Mouse (Mus musculus): ENCODE measurements around the gene Jak2. TPM values are rescaled to one million over a fixed set of nuclear protein-coding genes. Genes with fewer than 3 reads are reported as not detected.
A peak's percentile ranks its signal among the peaks of the same experiment; 100 is the strongest.

Gene Jak2
- polyA plus RNA-seq, 1 experiment from 2014 or later: 11.4 TPM

DNA sequence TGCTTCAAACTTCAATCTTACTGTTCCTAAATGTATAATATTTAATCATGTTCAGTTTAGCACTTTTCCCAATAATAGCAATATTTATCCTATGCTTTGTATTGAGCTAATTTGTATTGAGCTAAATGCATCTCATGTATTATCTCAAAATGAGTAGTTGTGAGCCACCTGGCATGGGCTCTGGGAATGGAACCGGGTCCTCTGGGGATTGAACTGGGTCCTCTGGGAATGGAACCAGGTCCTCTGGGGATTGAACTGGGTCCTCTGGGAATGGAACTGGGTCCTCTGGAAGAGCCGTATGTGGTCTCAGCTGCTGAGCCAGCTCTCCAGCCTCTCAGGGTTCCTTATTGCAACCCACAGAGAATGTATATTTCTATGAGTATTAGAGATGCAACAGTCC lies 50.5 kb downstream of the Jak2 start:
- no peak for ATAC-seq (ENCODE audit: insufficient read depth)
- WGBS (ENCODE audit: insufficient replicate concordance): 92% methylated on average over 2 of the region's 2 CpGs
- Histone ChIP-seq H3K27me3 (no peaks in the 10 kb centered on the region), H3K4me3 (replicated peaks) (no peak overlapping the region), H3K4me1 (replicated peaks) (no peaks in the 10 kb centered on the region), H3K9me3 (replicated peaks) (no peaks in the 10 kb centered on the region), H3K9ac (no peak overlapping the region), H3K27ac (replicated peaks) (no peak overlapping the region), H3K4me2 (no peak overlapping the region), H3K36me3 (replicated peaks) (peaks cover 79% of the 10 kb centered on the region)

DNA sequence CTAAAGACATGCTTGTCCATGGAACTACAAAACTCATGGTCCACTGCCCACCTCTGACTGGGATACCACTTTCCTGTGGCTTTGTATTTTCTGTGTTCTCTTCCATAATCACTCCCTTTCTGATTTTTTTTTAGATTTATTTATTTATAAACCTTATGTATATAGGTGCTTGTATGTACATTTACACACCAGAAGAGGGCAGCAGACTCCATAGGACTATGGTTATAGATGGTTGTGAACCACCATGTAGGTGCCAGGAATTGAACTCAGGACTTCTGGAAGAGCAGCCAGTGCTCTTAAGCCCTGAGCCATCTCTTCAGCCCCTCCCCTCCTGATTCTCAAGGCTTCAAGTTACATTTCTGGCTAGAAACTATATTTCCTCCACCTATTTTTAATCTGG lies 57.2 kb downstream of the Jak2 start:
- Histone ChIP-seq H3K4me2 (no peak overlapping the region), H3K27me3 (no peaks in the 10 kb centered on the region), H3K36me3 (replicated peaks) (peaks cover 77% of the 10 kb centered on the region), H3K4me1 (replicated peaks) (no peaks in the 10 kb centered on the region), H3K4me3 (replicated peaks) (no peak overlapping the region), H3K27ac (replicated peaks) (no peak overlapping the region), H3K9ac (no peak overlapping the region), H3K9me3 (replicated peaks) (no peaks in the 10 kb centered on the region)
- no peak for ATAC-seq (ENCODE audit: insufficient read depth)

DNA sequence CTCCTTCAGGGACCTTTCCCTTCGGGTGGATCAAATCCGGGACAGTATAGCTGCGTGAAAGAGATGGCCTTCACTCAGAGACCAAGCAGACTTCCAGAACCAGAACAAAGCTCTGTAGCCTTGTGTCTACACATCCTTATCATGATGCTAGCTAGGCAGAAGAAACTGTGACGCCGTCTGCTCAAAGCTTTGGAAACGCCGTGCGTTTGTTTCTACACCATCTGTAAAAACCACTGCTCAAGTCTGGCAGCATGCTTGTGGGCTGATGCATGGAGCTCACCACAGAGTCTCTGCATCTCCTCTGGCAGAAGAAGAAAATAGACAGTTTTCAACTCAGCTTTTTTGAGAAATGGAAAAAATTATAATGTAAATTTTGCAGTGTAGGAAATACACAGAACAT lies 60.2 kb downstream of the Jak2 start:
- no peak overlapping the region for H3K27ac ChIP-seq (replicated peaks)
- H3K36me3 ChIP-seq (replicated peaks): peaks cover 67% of the 10 kb centered on the region
- no peak overlapping the region for H3K4me3 ChIP-seq (replicated peaks)
- H3K4me2 ChIP-seq: no peak overlapping the region
- no peaks in the 10 kb centered on the region for H3K27me3 ChIP-seq
- no peaks in the 10 kb centered on the region for H3K4me1 ChIP-seq (replicated peaks)
- H3K9me3 ChIP-seq (replicated peaks): no peaks in the 10 kb centered on the region
- no peak overlapping the region for H3K9ac ChIP-seq
- 91% methylated on average over 8 of the region's 8 CpGs for WGBS (ENCODE audit: insufficient replicate concordance)
- no peak for ATAC-seq (ENCODE audit: insufficient read depth)

DNA sequence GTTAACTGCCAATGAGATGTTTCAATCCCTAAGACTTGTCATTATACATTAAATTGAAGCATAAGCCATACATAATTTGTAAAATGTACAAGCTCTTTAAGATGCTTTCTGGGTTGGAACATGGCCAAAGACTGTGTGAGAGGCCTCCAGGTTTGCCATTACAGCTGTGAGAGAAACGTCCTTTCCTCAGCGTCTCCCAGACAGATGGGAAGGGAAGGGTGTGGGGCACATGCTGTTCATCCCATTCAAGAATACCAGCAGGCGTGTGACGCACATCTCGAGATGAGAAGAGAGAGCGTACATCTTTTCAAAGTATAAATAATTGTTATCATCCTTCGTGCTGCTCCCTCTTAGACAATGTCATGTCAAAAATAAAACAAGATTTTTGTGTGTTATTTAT lies 61.0 kb downstream of the Jak2 start:
- no peaks in the 10 kb centered on the region for H3K9me3 ChIP-seq (replicated peaks)
- H3K36me3 ChIP-seq (replicated peaks): peaks cover 61% of the 10 kb centered on the region
- ATAC-seq (ENCODE audit: insufficient read depth): no peak
- H3K4me2 ChIP-seq: no peak overlapping the region
- no peak overlapping the region for H3K27ac ChIP-seq (replicated peaks)
- H3K4me1 ChIP-seq (replicated peaks): no peaks in the 10 kb centered on the region
- H3K9ac ChIP-seq: no peak overlapping the region
- H3K27me3 ChIP-seq: no peaks in the 10 kb centered on the region
- 88% methylated on average over 7 of the region's 7 CpGs for WGBS (ENCODE audit: insufficient replicate concordance)
- H3K4me3 ChIP-seq (replicated peaks): no peak overlapping the region

DNA sequence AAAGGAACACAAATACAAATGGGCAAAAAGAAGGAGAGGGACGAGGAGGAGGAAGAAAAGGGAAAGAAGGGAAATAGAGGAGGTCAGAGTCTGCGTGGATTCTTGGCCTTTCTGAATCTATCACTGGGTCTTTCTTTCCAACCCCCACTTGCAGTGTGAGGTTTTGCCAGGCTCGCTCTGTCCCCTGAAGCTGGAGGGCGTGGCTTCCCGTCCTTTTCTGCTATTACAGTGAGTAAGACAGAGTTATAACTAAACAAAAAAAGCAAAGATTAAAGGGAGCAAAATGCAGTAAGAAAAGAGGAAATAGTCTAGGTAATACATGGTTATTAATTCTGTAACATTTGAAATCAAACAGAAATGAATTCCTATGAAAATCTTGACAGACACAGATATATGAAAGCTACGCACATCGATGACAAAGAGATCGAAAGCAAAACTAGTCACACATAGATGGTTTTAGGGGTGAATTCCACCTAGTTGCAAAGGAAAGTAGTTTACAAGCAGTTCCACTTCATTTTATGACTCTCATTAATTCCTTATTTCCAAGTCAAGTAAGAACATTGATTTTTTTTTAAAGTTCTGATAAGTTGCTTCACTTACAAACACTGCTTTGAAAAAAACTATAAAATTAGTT lies 71.9 kb downstream of the Jak2 start:
- no peak overlapping the region for H3K4me2 ChIP-seq
- H3K27me3 ChIP-seq: peaks cover 10% of the 10 kb centered on the region
- WGBS (ENCODE audit: insufficient replicate concordance): 58% methylated on average over 8 of the region's 8 CpGs
- no peak overlapping the region for H3K9ac ChIP-seq
- no peak overlapping the region for H3K4me3 ChIP-seq (replicated peaks)
- H3K9me3 ChIP-seq (replicated peaks): no peaks in the 10 kb centered on the region
- no peaks in the 10 kb centered on the region for H3K36me3 ChIP-seq (replicated peaks)
- ATAC-seq (ENCODE audit: insufficient read depth): no peak
- no peak overlapping the region for H3K27ac ChIP-seq (replicated peaks)
- H3K4me1 ChIP-seq (replicated peaks): peaks cover 17% of the 10 kb centered on the region

DNA sequence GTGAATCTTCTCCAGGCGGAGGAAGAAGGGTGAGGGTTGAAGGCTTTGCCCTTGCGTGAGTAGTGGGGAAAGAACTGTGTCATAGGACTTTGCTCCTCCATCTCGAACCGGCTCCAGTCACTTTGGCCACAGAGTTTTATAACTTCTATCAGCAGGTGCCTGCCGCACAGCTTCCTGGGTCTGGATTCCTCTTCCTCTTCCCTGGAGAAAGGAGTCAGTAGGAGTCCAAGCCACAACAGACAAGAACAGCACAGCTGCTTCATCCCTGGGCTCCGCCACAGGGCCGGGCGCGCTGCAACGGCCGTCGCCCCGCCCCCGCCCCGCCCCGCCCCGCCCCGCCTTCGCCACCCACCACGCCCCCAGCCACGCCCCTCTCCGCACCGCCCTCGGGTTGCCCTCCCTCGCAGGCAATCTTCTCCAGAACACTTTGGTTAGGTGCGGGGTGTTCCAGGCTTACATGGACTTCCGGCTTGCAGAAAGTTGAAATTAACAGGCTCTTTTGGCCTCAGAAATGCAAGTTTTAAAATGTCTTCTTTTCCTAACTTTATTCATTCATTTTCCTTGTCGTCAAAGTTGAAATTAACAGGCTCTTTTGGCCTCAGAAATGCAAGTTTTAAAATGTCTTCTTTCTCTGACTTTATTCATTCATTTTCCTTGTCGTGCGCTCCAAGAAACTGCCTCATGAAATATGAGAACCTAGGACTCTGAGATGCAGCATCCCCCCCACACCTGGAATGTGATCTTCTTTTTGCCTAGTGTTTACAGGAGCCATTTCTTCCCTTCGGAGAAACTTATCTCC lies 73.6 kb downstream of the Jak2 start, which contains the start of gene Insl6:
Insl6 (minus strand) TSS at position 304 of the 799 bp plus-strand sequence.
- Histone ChIP-seq H3K4me2 (peak within 1 kb of the TSS; percentile 63), H3K27ac (replicated peaks) (no peak within 1 kb of the TSS), H3K9me3 (replicated peaks) (no peaks in the 10 kb centered on the region), H3K9ac (peak within 1 kb of the TSS; percentile 18; the same call in 1 of the 2 replicates), H3K27me3 (peaks cover 14% of the 10 kb centered on the region), H3K4me1 (replicated peaks) (peaks cover 17% of the 10 kb centered on the region), H3K4me3 (replicated peaks) (peak within 1 kb of the TSS; percentile 26), H3K36me3 (replicated peaks) (no peaks in the 10 kb centered on the region)
- WGBS (ENCODE audit: insufficient replicate concordance): 6% methylated on average over 27 of the region's 31 CpGs
- peak; percentile 95 for ATAC-seq (ENCODE audit: insufficient read depth)

DNA sequence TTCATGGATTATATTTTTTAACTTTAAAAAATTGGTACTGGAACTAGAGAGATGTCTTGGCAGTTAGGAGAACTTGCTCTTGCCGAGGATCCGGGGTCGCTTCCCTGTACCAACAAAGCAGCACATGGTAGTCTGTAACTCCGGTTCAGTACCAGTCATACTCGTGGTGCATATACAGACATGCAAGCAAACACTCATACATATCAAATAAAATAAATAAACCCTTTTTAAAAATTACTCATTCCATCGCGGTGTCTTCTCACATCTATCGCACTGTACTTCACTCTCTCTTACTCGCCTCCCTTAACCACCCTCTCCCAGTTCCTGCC lies 74.2 kb downstream of the Jak2 start:
- 57% methylated on average over 9 of the region's 9 CpGs for WGBS (ENCODE audit: insufficient replicate concordance)
- no peak overlapping the region for H3K27ac ChIP-seq (replicated peaks)
- peaks cover 19% of the 10 kb centered on the region for H3K27me3 ChIP-seq
- no peaks in the 10 kb centered on the region for H3K9me3 ChIP-seq (replicated peaks)
- peak overlapping the region; percentile 26 for H3K4me3 ChIP-seq (replicated peaks)
- no peak for ATAC-seq (ENCODE audit: insufficient read depth)
- H3K4me1 ChIP-seq (replicated peaks): peaks cover 17% of the 10 kb centered on the region
- H3K9ac ChIP-seq: no peak overlapping the region; the same call in 1 of the 2 replicates
- H3K4me2 ChIP-seq: peak overlapping the region; percentile 63
- no peaks in the 10 kb centered on the region for H3K36me3 ChIP-seq (replicated peaks)

DNA sequence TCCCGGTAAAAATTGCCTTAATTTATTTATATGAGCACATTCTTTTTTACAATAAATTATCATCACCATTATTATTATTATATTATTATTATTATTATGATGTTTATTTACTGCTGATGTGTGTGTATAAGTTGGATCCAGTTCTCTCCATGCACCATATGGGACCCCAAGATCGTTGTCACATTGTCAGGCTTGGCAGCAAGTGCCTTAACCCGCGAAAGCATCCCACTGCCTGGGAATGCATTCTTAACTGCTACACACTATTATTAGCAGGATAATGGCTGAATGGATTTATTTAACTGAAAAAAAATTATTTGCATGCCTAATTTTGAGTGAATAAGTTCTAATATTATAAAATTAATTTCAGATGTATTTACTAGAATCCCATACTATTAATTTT lies 74.8 kb downstream of the Jak2 start:
- Histone ChIP-seq H3K27me3 (peaks cover 19% of the 10 kb centered on the region), H3K4me1 (replicated peaks) (peaks cover 17% of the 10 kb centered on the region), H3K36me3 (replicated peaks) (no peaks in the 10 kb centered on the region), H3K27ac (replicated peaks) (no peak overlapping the region), H3K9me3 (replicated peaks) (no peaks in the 10 kb centered on the region), H3K9ac (no peak overlapping the region), H3K4me3 (replicated peaks) (no peak overlapping the region), H3K4me2 (no peak overlapping the region)
- WGBS (ENCODE audit: insufficient replicate concordance): 89% methylated on average over 4 of the region's 4 CpGs
- ATAC-seq (ENCODE audit: insufficient read depth): no peak

DNA sequence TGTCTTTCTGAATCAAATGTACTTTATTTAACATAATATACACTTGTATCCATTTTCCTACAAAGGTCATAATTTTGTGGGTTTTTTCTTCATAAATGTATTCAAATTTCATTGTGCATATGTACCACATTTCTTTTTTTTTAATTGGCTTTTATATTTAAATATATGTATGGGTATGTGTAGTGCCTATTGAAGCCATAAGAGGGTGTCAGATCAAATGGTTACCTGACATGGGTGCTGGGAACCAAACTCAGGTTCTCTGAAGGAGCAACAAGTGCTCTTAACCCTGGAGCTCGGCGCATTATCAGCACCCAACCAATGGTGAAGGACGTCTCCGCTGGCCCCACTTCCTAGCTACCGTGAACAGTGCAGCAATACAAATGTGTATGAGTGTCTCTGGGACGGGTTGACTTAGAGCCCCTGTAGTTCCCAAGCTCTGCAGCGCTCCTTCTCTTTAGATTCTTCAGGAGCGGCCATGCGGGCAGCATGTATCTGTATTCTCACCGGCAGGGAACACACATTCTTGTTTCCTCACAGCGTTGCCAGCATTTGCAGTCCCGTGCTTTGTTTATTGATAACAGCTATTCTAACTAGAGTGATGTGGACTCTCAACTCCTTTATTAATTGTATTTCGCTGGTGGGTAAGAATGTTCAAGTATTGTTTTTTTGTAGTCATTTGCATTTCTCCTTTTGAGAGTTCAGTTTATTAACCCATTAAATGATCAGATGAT lies 75.4 kb downstream of the Jak2 start:
- Histone ChIP-seq H3K4me2 (no peak overlapping the region), H3K27ac (replicated peaks) (no peak overlapping the region), H3K4me1 (replicated peaks) (peaks cover 17% of the 10 kb centered on the region), H3K27me3 (peaks cover 21% of the 10 kb centered on the region), H3K36me3 (replicated peaks) (no peaks in the 10 kb centered on the region), H3K9me3 (replicated peaks) (no peaks in the 10 kb centered on the region), H3K9ac (no peak overlapping the region), H3K4me3 (replicated peaks) (no peak overlapping the region)
- ATAC-seq (ENCODE audit: insufficient read depth): no peak
- WGBS (ENCODE audit: insufficient replicate concordance): 76% methylated on average over 13 of the region's 13 CpGs

DNA sequence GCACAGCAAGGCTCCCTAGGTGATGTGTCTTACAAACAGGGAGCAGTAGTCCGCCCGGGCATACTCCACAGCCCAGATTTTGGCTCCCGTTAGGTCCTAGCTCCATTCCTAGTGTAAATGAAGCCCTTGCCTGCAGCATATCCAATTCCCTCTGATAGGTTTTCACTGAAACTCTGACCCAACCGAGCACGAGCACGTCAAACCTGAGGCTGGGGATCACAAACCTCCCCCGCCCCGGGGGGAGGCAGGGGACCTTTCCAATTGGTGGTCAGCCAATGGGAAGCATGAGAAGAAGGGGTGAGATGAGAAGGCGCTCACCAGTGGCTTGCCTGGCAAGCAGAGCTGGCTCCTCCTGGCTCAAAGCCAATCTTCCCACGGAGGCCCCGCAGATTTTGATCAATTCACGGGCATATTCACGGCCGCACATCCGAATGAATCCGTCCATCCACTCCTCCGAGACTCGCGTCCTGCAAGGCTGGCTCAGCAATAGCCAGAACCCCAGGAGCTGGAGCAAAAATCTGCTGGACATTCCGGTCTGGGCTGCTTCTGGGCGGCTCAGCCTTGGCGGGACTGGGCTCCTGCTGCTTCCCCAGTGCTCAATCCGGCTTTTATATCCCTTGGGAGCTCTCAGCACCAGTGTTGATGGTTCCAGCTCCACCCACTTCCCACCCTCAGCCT lies 82.6 kb downstream of the Jak2 start, which contains the start of gene Rln1:
Rln1 (minus strand) TSS at position 603 of the 678 bp plus-strand sequence.
- no peak within 1 kb of the TSS for H3K9ac ChIP-seq
- peak within 1 kb of the TSS; percentile 7; the same call in 1 of the 2 replicates for H3K4me3 ChIP-seq (replicated peaks)
- H3K4me2 ChIP-seq: peak within 1 kb of the TSS; percentile 48
- H3K4me1 ChIP-seq (replicated peaks): 0 out of 2 replicates have a peak, but pooled peaks cover 4% of the 10 kb centered on the region
- peaks cover 48% of the 10 kb centered on the region for H3K27me3 ChIP-seq
- H3K27ac ChIP-seq (replicated peaks): no peak within 1 kb of the TSS
- whole genome bisulfite sequencing (ENCODE audit: insufficient replicate concordance): 9% methylated on average over 23 of the region's 23 CpGs
- no peaks in the 10 kb centered on the region for H3K36me3 ChIP-seq (replicated peaks)
- ATAC-seq (ENCODE audit: insufficient read depth): no peak
- no peaks in the 10 kb centered on the region for H3K9me3 ChIP-seq (replicated peaks)

DNA sequence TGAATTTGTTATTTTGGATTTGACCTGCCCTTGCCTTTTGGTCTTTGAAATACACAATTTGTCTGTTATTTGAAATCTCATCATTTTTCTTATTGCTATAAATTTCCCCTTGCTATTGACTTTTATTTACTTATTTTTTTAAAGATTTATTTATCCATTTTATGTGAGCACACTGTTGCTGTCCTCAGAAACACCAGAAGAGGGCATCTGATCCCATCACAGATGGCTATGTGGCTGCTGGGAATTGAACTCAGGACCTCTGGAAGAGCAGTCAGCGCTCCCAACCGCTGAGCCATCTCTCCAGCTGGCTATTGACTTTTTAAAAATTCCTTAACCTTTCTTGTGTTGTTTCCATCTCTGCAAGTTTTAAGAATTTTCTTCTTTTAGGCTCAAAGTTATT lies 85.0 kb downstream of the Jak2 start:
- 0 out of 2 replicates have a peak, but pooled peaks cover 4% of the 10 kb centered on the region for H3K4me1 ChIP-seq (replicated peaks)
- WGBS (ENCODE audit: insufficient replicate concordance): 79% methylated on average over 2 of the region's 2 CpGs
- ATAC-seq (ENCODE audit: insufficient read depth): no peak
- H3K4me2 ChIP-seq: no peak overlapping the region
- H3K36me3 ChIP-seq (replicated peaks): no peaks in the 10 kb centered on the region
- H3K4me3 ChIP-seq (replicated peaks): no peak overlapping the region
- H3K27ac ChIP-seq (replicated peaks): no peak overlapping the region
- H3K27me3 ChIP-seq: peaks cover 39% of the 10 kb centered on the region
- H3K9ac ChIP-seq: no peak overlapping the region
- no peaks in the 10 kb centered on the region for H3K9me3 ChIP-seq (replicated peaks)

All from liver, embryonic 15.5 days (tissue).